Mouse (Mus musculus) regulatory T cell (primary cell): ENCODE results near the gene Klhdc10.
"Not testable (repeated sequence)": the region's sequence is repeated elsewhere in the genome, so short reads cannot be mapped to it uniquely, and the experiment has no call there.

Source experiments
- in situ Hi-C: fragments of 300-600 bp; cut with MboI, MseI; formaldehyde crosslinking; loops from one replicate; pipeline ENCODE4 v1.15.1; 2025; ENCODE audit warnings: high pct_unique_total_duplicates

Gene Klhdc10

DNA sequence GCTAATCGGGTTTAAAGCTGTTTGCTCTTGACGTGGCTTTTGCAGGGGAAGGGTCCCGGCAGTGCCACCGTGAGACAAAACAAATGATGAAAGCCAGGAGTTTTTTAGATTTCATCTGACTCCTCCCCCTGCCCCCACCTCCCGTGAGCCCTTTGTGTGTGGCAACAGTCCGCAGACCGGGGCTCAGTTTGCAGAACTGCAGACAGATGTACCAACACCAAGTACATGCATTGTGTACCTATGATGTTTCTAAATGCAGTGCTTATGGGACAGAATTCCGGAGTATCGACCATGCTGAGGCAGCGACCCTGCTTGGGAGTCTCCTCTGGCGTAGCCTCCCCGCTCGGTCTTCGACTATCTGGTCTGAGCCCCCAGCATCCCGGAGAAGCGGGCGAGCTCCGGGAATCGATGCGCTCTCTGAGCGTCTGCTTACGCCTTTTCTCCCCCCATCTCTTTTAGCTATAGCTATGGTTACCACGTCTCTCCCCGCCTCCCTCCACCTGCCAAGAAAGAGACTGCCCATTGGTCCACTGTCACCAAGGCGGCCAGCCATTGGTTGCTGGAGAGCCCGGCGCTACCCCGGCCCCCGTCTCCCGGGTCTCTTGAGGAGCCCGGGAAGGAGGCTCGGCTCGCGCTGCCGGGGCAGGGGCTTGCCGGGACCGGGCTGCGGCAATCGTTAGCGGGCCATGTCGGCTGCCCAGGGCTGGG is at the start of gene Klhdc10:
Gene Klhdc10, plus strand, starts transcription at position 561 of the 708 bp plus-strand sequence.
- in situ Hi-C loops: no loop called here

GRCm38 (mm10) chr6:30352762-30353161 is 48.9 kb upstream of the Klhdc10 start:
- in situ Hi-C loops: loop anchor here (10.0 to 25.0 kb wide), 2 partner anchors 140 to 588 kb away; partner anchors contain the start of gene Ahcyl2

DNA sequence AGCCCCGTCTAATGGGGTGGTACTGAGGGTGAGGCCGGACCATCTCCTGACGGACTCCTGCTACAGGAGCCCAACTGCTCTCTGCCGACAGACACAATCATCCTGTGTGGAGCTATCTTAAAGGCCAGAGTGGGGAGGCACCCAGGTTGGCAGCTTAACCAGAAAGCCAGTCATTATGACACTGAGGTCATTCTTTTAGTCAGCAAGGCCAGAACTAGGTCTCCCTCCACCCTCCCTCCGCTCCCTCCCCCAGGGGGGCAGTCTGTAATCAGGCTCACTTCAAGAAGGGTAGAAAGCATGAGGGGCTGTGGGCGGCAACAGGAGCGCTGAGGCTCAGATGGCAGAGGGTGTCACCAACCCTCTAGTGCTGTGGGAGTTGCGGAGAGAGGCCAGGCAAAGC is 48.0 kb upstream of the Klhdc10 start:
- in situ Hi-C loops: loop anchor here (10.0 to 25.0 kb wide), 2 partner anchors 141 to 589 kb away; partner anchors contain the start of gene Ahcyl2

GRCm38 (mm10) chr6:30354760-30355159 is 46.9 kb upstream of the Klhdc10 start:
- in situ Hi-C loops: loop anchor here (10.0 to 25.0 kb wide), 2 partner anchors 142 to 590 kb away; partner anchors contain the start of gene Ahcyl2

GRCm38 (mm10) chr6:30355701-30356100 is 46.0 kb upstream of the Klhdc10 start:
- in situ Hi-C loops: loop anchor here (10.0 to 25.0 kb wide), 2 partner anchors 143 to 591 kb away; partner anchors contain the start of gene Ahcyl2

DNA sequence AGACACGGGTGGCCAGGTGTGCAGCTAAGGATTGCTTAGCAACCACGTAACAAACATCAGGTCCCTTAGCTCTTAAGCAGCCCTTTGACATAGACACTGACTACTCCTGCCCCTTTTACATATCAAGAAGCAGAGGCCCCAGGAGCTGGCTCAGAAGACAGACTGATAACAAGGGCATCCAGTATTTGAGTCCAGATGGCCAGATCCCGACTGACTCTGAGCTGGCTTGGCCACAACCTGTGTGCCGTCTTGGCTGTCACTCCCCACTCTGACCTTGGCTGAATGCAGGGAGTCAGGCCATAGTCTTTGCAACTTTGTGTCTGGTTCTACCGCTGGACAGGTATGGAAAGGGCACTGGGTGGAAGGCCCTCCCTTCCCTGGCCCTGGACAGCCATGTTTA is 45.5 kb upstream of the Klhdc10 start:
- in situ Hi-C loops: loop anchor here (10.0 to 25.0 kb wide), 2 partner anchors 144 to 591 kb away; partner anchors contain the start of gene Ahcyl2

- in situ Hi-C loops: loop anchor here (10.0 to 25.0 kb wide), 2 partner anchors 144 to 592 kb away; partner anchors contain the start of gene Ahcyl2
Observed at GRCm38 (mm10) chr6:30356680-30357079, 45.0 kb upstream of the Klhdc10 start.

DNA sequence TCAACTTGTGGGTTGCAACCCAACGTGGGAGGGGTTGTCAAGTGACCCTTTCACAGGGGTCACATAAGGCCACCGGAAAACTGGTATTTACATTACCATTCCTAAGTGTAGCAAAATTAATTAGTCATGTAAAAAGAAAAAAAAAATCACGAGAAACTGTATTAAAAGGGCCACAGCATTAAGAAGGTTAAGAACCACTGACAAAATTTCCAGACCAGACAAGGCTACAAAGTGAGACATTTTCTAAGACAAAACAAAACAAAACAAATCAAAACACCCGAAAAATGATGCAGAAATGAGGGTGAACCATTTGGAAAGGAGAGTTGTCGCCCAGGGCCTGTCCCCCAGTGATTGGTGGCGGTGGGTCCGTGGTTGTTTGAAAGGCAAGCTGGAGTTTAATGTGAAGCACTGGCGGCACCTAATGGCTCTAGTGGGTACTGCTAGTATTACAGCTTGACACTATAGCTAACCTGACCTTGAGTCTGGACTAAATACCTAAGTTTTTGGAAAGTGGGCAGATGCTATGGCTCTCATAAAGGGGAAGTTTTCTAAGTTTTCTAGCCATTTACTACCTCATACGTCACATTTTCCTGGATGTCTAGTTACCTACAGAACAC is 44.0 kb upstream of the Klhdc10 start:
- in situ Hi-C loops: loop anchor here (10.0 to 25.0 kb wide), 2 partner anchors 145 to 593 kb away; partner anchors contain the start of gene Ahcyl2

DNA sequence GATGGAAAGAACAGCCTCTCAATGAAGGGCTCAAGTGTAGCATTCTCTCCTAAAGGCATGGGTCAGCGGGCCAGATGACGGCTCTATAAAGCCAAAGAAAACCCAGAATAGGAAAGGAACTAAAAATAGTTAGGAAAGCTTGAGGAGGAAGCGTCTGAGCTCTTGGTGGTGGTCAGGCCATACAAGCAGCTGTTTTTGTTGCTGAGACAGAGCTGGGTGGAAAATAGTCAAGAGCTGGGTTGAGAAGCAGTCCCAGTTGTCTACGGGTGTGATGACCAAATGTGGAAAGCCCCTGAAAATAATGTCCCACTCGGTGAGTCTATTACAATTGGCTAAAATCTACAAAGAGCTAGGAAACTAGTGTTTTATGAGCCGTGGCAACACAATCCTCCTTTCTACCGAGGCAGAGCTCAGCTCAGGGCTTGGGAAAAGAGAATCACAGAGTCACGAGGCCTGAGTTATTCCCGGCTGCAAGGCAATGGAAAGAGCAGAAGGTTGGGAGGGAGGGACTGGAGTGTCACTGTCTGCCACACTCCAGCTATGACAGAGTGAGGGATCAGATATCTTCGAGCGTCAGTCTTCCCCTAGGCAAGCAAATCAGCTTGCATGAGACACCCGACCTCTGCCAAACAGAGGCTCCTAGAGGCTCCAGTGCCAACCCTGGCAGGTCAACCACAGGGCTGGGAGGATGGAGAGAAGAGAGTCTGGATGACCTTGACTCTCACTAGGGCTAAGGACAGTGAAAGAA is 41.7 kb upstream of the Klhdc10 start:
- in situ Hi-C loops: loop anchor here (10.0 to 25.0 kb wide), 2 partner anchors 148 to 595 kb away; partner anchors contain the start of gene Ahcyl2

DNA sequence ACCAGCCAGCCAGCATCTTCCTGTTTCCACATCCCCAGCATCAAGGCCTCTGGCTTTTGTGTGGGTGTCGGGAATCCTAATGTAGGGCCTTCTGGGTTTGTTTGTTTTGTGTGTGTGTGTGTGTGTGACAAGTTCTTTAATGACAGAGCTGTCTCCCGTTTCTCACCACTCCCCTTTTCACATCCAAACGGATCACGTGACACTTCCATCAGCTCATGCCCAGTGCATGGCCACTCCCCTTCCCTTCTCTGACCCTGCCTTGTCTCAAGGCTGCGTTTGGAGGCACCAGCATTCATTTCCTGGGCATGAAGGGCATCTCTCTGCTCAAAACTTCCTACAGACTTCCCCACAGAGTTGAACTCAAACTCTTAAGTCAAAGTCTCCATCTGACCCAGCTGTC is 37.9 kb upstream of the Klhdc10 start:
- in situ Hi-C loops: loop anchor here (25.0 kb wide), 1 partner anchor 152 kb away; no protein-coding TSS in a partner anchor

DNA sequence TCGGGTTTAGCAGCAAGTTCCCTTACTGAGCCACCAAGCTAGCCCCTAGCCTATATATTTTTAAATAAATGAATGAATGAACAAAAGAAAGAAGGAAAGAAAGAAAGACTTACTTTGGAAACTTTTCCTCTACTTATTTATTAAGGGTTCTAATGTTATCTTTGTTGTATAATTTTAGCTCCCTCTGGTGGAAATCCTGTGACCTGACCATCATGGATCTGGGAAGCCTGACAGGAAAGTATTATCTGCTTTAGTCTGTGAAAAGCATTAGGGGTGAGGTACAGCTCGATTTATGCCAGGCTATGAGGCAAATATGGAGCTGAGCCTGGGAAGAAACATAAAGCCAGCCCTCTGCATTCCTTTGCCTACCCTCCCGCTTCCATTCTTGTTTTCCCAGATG is 32.4 kb upstream of the Klhdc10 start:
- in situ Hi-C loops: loop anchor here (25.0 kb wide), 1 partner anchor 157 kb away; no protein-coding TSS in a partner anchor

GRCm38 (mm10) chr6:30372627-30373369 is 28.9 kb upstream of the Klhdc10 start:
- in situ Hi-C loops: loop anchor here (25.0 kb wide), 1 partner anchor 160 kb away; no protein-coding TSS in a partner anchor

DNA sequence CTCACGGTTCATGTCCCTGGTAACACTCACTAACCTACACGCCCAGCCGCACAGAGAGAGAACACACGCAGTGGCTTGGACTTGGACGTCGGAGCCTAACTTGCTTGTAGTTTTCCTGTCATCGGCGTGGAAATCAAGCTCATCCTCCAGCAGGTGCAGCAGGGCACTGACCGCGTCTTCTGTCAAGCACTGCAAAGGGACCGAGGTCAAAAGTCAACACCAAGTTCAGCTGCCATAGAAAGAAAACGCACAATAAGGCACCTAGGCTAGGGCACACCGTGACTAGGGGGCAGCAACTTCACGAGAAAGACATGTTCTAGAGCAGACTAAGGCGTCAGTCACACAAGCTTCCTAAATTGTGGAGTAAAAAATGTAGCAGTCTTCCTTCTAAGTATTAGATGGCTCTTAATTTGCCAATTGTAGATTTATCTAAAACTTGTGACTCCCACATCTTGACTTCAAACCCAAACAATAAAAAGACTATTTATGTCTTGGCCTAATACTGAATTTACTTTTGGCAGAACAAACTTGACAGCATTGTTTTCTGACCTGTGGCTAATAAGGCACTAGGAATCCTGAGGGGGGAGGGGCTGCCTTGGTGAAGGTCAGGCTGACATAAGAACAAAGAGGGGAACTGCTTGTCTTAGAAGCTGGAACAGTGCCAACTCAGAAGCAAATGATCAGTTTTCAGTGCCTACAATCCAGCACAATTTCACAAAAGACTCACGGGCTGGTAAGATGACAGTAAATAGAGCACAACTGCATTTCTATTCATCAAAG is 26.7 kb upstream of the Klhdc10 start:
- in situ Hi-C loops: loop anchor here (25.0 kb wide), 1 partner anchor 163 kb away; no protein-coding TSS in a partner anchor

DNA sequence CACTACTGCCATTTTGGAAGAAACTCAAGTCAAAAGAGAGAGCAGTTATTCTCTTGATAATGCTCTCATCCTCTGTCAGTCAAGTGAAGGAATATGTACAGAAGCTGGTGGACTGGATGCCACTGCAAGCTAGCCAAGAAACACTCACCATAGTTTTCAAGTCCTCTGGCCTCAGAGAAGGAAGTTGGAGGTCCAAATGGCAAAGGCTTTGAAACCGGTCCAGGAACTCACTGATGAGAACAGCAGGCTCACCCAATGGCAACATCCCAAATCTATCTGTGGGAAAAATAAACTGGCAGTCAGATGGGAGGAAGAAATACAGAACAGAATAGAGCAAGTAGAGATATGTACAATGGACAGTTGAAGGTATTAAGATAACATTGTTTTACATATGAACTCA is 25.9 kb upstream of the Klhdc10 start:
- in situ Hi-C loops: no loop called here

GRCm38 (mm10) chr6:30381116-30381515 is 20.6 kb upstream of the Klhdc10 start:
- in situ Hi-C loops: no loop called here

DNA sequence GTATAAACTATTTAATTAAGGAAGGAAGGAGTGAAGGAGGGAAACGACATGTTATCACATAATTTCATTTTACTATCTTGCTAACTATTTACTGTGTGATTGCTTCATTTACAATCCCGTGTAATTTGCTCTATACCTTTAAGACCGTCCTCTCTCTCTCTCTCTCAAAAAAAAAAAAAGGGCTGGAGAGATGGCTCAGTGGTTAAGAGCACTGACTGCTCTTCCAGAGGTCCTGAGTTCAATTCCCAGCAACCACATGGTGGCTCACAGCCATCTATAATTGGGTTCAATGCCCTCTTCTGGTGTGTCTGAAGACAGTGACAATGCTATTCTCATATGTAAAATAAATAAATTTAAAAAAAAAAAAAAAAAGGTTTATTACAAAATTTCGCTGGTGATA is 11.4 kb upstream of the Klhdc10 start:
- in situ Hi-C loops: not testable (repeated sequence)

DNA sequence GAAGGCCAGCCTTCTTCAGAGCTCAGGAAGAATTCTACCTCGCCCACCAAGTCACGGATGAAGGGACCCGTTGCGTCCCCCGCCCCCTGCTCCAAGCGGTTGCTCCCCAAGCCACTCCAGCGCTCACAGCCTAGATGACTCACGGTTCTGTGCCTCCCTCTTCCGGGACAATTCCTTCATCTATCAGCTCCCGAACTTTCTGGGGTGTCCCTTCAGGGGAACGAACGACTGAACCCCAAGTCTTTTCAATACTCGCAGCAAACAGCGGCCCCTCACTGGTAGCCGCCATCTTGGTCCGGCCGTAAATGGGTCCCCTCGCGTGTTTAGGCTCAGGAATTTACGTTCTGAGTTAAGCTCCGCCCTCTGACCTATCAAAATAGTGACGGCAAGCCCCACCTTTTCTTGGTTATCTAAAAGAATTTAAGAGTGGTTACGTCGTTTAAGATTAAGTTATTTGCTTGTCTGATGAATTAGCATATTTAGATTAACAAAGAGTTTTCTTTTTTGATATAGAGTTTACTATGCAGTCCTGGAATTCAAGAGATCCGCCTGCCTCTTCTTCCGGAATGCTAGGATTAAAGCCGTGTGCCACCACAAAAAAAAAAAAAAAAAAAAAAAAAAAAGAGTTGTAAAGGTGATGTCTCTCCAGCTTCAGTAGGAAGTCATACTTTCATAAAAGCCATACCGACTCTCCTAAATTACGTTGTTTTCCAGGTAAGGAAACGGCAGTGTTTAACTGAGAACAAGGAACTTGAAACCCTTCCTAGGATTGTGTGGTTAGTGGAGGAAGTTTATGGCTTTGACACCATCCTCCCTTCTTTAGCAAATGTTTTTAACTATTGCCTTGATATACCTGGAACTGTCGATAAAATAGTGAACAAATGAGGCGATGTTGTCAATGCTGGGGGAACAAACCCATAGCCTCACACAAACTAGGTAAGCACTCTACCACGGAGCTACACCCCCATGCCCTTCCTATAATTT is 10.7 kb upstream of the Klhdc10 start, which contains the start of gene Zc3hc1:
Gene Zc3hc1, minus strand, starts transcription at position 315 of the 984 bp plus-strand sequence.
- in situ Hi-C loops: no loop called here

GRCm38 (mm10) chr6:30391996-30392395 is 9.7 kb upstream of the Klhdc10 start:
- in situ Hi-C loops: no loop called here

DNA sequence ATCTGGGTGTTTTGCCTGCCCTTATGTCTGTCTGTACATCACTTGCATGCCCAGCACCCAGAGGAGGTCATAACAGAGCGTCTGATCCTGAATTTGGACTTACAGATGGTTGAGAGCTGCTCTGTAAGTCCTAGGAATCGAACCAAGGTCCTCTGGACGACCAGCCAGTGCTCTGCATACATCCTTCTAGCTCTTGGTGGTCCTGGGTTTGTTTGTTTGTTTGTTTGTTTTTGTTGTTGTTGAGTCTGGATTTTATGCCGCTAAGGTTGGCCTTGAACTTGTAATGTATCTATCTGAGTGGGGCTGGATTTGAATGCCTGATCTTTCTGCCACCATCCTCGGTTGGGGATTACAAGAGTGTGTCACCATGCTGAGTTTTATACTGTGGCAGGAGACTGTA is 1.5 kb upstream of the Klhdc10 start:
- in situ Hi-C loops: no loop called here
